Mouse (Mus musculus): ENCODE measurements around the gene Cdh11. TPM values are rescaled to one million over a fixed set of nuclear protein-coding genes. Genes with fewer than 3 reads are reported as not detected.

Gene Cdh11
- total RNA-seq (2021) = 10 to 100 TPM; 11.4 to 13.3 TPM
- long read RNA-seq, experiment 1, full-length matches to known transcripts = 5 of 7 reads
- long read RNA-seq, experiment 1, partial matches to known transcripts = 2 of 7 reads
- long read RNA-seq, experiment 1, other reads (novel, unspliced or antisense) = 0 of 7 reads
- long read RNA-seq, experiment 2, full-length matches to known transcripts = 9 of 15 reads
- long read RNA-seq, experiment 2, partial matches to known transcripts = 3 of 15 reads
- long read RNA-seq, experiment 2, other reads (novel, unspliced or antisense) = 3 of 15 reads

GRCm38 (mm10) chr8:102785592-102786416 is at the start of gene Cdh11:
Gene Cdh11, minus strand, starts transcription at chr8:102785642.
- DNase-seq (ENCODE audit: low spot score in 2 of 2) = no peak

GRCm38 (mm10) chr8:102813959-102814358 is 28.5 kb upstream of the Cdh11 start:
- DNase-seq (ENCODE audit: low spot score in 2 of 2) = no peak

GRCm38 (mm10) chr8:102790303-102790702 is 4.9 kb upstream of the Cdh11 start:
- DNase-seq (ENCODE audit: low spot score in 2 of 2) = peak in 1 of 2 experiments; percentile 19

- no peak for DNase-seq (ENCODE audit: low spot score in 2 of 2)
These were observed 1.3 kb upstream of the Cdh11 start for GRCm38 (mm10) chr8:102786467-102787360.

- peak; percentile 42 to 56 for DNase-seq (ENCODE audit: low spot score in 2 of 2)
These were observed 497 bp downstream of the Cdh11 start for GRCm38 (mm10) chr8:102784835-102785455.

- DNase-seq (ENCODE audit: low spot score in 2 of 2) = peak; percentile 35 to 37
These were observed 1.4 kb downstream of the Cdh11 start for GRCm38 (mm10) chr8:102783821-102784591.

GRCm38 (mm10) chr8:102782707-102783489 is 2.5 kb downstream of the Cdh11 start:
- no peak for DNase-seq (ENCODE audit: low spot score in 2 of 2)

GRCm38 (mm10) chr8:102780899-102781298 is 4.5 kb downstream of the Cdh11 start:
- DNase-seq (ENCODE audit: low spot score in 2 of 2) = peak; percentile 59 to 70

- DNase-seq (ENCODE audit: low spot score in 2 of 2) = no peak
These were observed 10.8 kb downstream of the Cdh11 start for GRCm38 (mm10) chr8:102774594-102774993.

- no peak for DNase-seq (ENCODE audit: low spot score in 2 of 2)
These were observed 14.0 kb downstream of the Cdh11 start for GRCm38 (mm10) chr8:102771456-102771855.

- DNase-seq (ENCODE audit: low spot score in 2 of 2) = no peak
These were observed 31.6 kb downstream of the Cdh11 start for GRCm38 (mm10) chr8:102753839-102754238.

GRCm38 (mm10) chr8:102742940-102743339 is 42.5 kb downstream of the Cdh11 start:
- DNase-seq (ENCODE audit: low spot score in 2 of 2) = no peak

- DNase-seq (ENCODE audit: low spot score in 2 of 2) = no peak
These were observed 43.3 kb downstream of the Cdh11 start for GRCm38 (mm10) chr8:102742008-102742591.

GRCm38 (mm10) chr8:102740963-102741362 is 44.5 kb downstream of the Cdh11 start:
- DNase-seq (ENCODE audit: low spot score in 2 of 2) = no peak

- no peak for DNase-seq (ENCODE audit: low spot score in 2 of 2)
These were observed 46.4 kb downstream of the Cdh11 start for GRCm38 (mm10) chr8:102738961-102739487.

- no peak for DNase-seq (ENCODE audit: low spot score in 2 of 2)
These were observed 47.0 kb downstream of the Cdh11 start for GRCm38 (mm10) chr8:102738395-102738794.

- no peak for DNase-seq (ENCODE audit: low spot score in 2 of 2)
These were observed 51.0 kb downstream of the Cdh11 start for GRCm38 (mm10) chr8:102734419-102734818.

GRCm38 (mm10) chr8:102726206-102726935 is 59.1 kb downstream of the Cdh11 start:
- DNase-seq (ENCODE audit: low spot score in 2 of 2) = no peak

All from adrenal gland, adult 18-20 months (tissue).